Mouse (Mus musculus): ENCODE data around the gene Rcc1l.

DNA sequence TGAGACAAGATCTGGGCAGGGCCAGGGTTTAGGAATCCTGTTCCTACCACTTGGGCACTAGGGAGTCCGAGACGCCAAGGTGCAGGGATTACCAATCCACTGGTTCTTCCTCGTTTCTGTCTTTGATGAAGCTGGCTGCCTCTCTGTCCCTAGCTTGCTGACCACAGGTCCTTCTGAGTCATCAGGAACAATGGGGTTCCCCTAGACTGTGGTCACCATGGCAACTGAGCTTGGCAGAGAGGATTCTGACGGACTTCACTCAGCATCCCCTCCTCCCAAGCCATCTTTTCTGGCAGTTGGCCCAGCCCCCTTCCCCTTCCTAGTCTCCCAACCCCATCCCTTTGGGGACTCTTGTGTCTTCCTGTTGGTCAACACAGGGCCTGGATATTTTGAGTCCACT lies 45.0 kb downstream of the Rcc1l start:
- TF ChIP-seq CTCF (IDR thresholded peaks at IDR 0.05) (no peak), POLR2A (IDR thresholded peaks at IDR 0.05; ENCODE audit: insufficient read depth, low read depth, low read length) (no peak)

All from heart, adult 2 months (tissue).